Comparison of ENCODE assay signal across 8 mouse cellular contexts in the genomic region with DNA sequence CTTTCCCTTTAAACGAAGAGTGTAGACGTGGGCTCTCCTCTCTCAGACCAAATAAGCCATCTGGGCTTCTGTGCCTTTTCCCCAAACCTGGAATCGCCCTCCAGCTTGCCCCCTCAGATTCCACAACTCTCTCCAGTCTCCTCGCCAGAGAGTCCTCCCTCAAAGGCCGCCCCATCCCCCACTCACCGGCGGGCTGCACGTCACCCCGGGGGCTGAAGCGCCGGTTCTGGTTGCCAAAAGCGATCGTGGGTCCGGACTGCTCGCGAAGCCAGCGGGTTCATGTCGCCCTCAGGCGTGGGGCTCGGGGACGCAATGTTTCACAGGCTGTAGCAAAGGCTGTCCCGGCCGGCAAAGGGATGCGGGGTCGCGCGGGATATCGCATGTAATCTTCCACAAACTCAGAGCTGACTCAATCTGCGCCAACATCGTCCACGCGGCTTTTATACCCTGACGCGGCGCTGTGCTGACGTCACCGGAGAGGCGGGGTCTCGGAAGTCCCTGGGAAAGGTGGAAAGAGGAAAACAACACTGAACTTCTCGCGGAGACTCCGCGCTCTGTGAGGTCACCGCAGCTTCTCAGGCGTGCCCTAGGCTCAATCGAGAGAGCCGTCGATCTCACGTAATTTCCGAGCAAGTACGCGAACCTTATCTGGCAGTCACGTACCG. TPM values are rescaled to one million over a fixed set of nuclear protein-coding genes. Genes with fewer than 3 reads are reported as not detected.
DNase-seq lines count a peak whose midpoint lies in the region; ATAC-seq and TF ChIP-seq lines count a peak whose summit lies in the region.

A gene (minus strand): TSS at position 460 of the 665 bp plus-strand sequence.
A gene (plus strand): TSS at position 522 of the 665 bp plus-strand sequence.

- TF ChIP-seq CTCF in lung, postnatal 0 days (IDR thresholded peaks at IDR 0.05), result 0 out of 2 replicates have a peak, but pooled peaks have one; percentile 1

- H3K4me1 ChIP-seq in hindbrain, embryonic 10.5 days (replicated peaks), result peaks cover 68% of the 10 kb centered on the region
- H3K4me1 ChIP-seq in lung, postnatal 0 days (ENCODE audit: insufficient read depth, low read depth, low read length), result peaks cover 9% of the 10 kb centered on the region

- peak within 1 kb of the TSS; percentile 95 for H3K27ac ChIP-seq in hindbrain, embryonic 10.5 days
- peak within 1 kb of the TSS; percentile 99 for H3K27ac ChIP-seq in lung, postnatal 0 days (ENCODE audit: low read length)

- H3K4me2 ChIP-seq in lung, postnatal 0 days (replicated peaks; ENCODE audit: low read depth, low read length), result peak within 1 kb of the TSS; percentile 78

- peak; percentile 71 for ATAC-seq in frontal cortex, adult (ENCODE audit: low TSS enrichment)
- peak; percentile 91 for ATAC-seq in lung, postnatal 0 days

- peak within 1 kb of the TSS; percentile 88 for H3K4me3 ChIP-seq in hindbrain, embryonic 10.5 days
- peak within 1 kb of the TSS; percentile 89 for H3K4me3 ChIP-seq in lung, postnatal 0 days (ENCODE audit: low read depth, low read length)

- no peaks in the 10 kb centered on the region for H3K9me3 ChIP-seq in hindbrain, embryonic 10.5 days
- no peaks in the 10 kb centered on the region for H3K9me3 ChIP-seq in lung, postnatal 0 days (ENCODE audit: low read length)

- peaks cover 19% of the 10 kb centered on the region for H3K36me3 ChIP-seq in hindbrain, embryonic 10.5 days
- peaks cover 5% of the 10 kb centered on the region; the same call in 1 of the 2 replicates for H3K36me3 ChIP-seq in lung, postnatal 0 days (ENCODE audit: insufficient read depth, low read length)

- H3K27me3 ChIP-seq in hindbrain, embryonic 10.5 days (ENCODE audit: insufficient read depth, poor library complexity, severe bottlenecking), result no peaks in the 10 kb centered on the region
- H3K27me3 ChIP-seq in lung, postnatal 0 days (replicated peaks; ENCODE audit: insufficient read depth, low read length), result no peaks in the 10 kb centered on the region

- under 1% methylated on average over 54 of the region's 54 CpGs for WGBS in hindbrain, embryonic 10.5 days
- WGBS in lung, postnatal 0 days, result 0% methylated on average over 54 of the region's 54 CpGs

- peak; percentile 98 for DNase-seq in MEL-GATA-1-ER (ENCODE audit: extremely low read depth, low read depth)
- peak; percentile 97 for DNase-seq in cerebellum, adult 8-10 months
- DNase-seq in hindbrain, embryonic 10.5 days (ENCODE audit: low spot score), result peak; percentile 95
- peak; percentile 88 for DNase-seq in layer of hippocampus, adult 9-11 months
- peak; percentile 99 for DNase-seq in lung, postnatal 0 days (ENCODE audit: low spot score)
- DNase-seq in ovary, postnatal 14 days (ENCODE audit: low spot score), result peak; percentile 97
- DNase-seq in thymus, postnatal 14 days, result peak; percentile 96

- no peak; the same call in 1 of the 2 replicates for TF ChIP-seq EP300 in lung, postnatal 0 days (IDR thresholded peaks at IDR 0.05)

- peak within 1 kb of the TSS; percentile 98 for H3K9ac ChIP-seq in lung, postnatal 0 days (replicated peaks; ENCODE audit: low read depth)

RNA-seq across cellular contexts. Expression of the first gene that starts in this region (rescaled TPM):
- 18.6 and 20.2 TPM in 2 replicates for polyA plus RNA-seq in hindbrain, embryonic 10.5 days (2016; fragmentation: Nextera tagmentation; extraction: Ambion mirVana)
- 36.6 and 39.1 TPM in 2 replicates for polyA plus RNA-seq in lung, postnatal 0 days (2015; fragmentation: Nextera tagmentation; extraction: Ambion mirVana)

RNA-seq across cellular contexts. Expression of the second gene that starts in this region (rescaled TPM):
- polyA plus RNA-seq in hindbrain, embryonic 10.5 days (2016; fragmentation: Nextera tagmentation; extraction: Ambion mirVana), result 4.1 and 4.5 TPM in 2 replicates
- 2.0 and 2.1 TPM in 2 replicates for polyA plus RNA-seq in lung, postnatal 0 days (2015; fragmentation: Nextera tagmentation; extraction: Ambion mirVana)

Comparison
In these comparisons a context has a peak if more than half of its experiments do, and no peak if none do; other contexts are left out.
1. Peak in every context shown above with its lines: DNase-seq, ATAC-seq, H3K4me3 ChIP-seq and H3K27ac ChIP-seq.